ENCODE assay signal across 13 mouse cellular contexts in genomic region chr5:112419535-112419934, GRCm38 (mm10). TPM values are rescaled to one million over a fixed set of nuclear protein-coding genes. Genes with fewer than 3 reads are reported as not detected.
DNase-seq lines count a peak whose midpoint lies in the region; ATAC-seq lines count a peak whose summit lies in the region.
"Had no signal": no experiment of that assay in that cellular context is flagged by ENCODE, and none has a peak within 500 bp of the region (broad histone marks: within the 10 kb centered on the region; RNA-seq: fewer than 3 reads in every experiment).

No protein-coding gene starts in this region.

- peaks cover 40% of the 10 kb centered on the region for H3K27me3 ChIP-seq in midbrain, embryonic 10.5 days (ENCODE audit: low read depth, poor library complexity, severe bottlenecking)
- no peaks in the 10 kb centered on the region for H3K27me3 ChIP-seq in midbrain, embryonic 16.5 days (ENCODE audit: control insufficient read depth, insufficient read depth, low read depth, low read length)
- H3K27me3 ChIP-seq in embryonic facial prominence, embryonic 10.5 days (replicated peaks; ENCODE audit: low read depth, poor library complexity, severe bottlenecking) = peaks cover 29% of the 10 kb centered on the region
- H3K27me3 ChIP-seq in hindbrain, embryonic 15.5 days = no peaks in the 10 kb centered on the region
- no peaks in the 10 kb centered on the region for H3K27me3 ChIP-seq in stomach, embryonic 14.5 days (ENCODE audit: control insufficient read depth, insufficient read depth, low read length)

- peak; percentile 43 for DNase-seq in midbrain, embryonic 10.5 days (ENCODE audit: low spot score)
- peak; percentile 63 for DNase-seq in embryonic facial prominence, embryonic 10.5 days (ENCODE audit: low spot score)
- DNase-seq in layer of hippocampus, adult 18-20 months (ENCODE audit: low spot score in 2 of 2) = no peak
- DNase-seq: gastrocnemius, postnatal 14 days had no signal

- 31% methylated on average over 12 of the region's 12 CpGs for WGBS in midbrain, embryonic 10.5 days
- 36% methylated on average over 12 of the region's 12 CpGs for WGBS in midbrain, embryonic 16.5 days
- WGBS in embryonic facial prominence, embryonic 10.5 days = 34% methylated on average over 12 of the region's 12 CpGs
- 26% methylated on average over 12 of the region's 12 CpGs for WGBS in hindbrain, embryonic 15.5 days
- 26% methylated on average over 12 of the region's 12 CpGs for WGBS in stomach, embryonic 14.5 days

- no peak for ATAC-seq in midbrain, embryonic 16.5 days
- no peak for ATAC-seq in hindbrain, embryonic 15.5 days (ENCODE audit: low FRiP score, low read depth)
- no peak for ATAC-seq in stomach, embryonic 14.5 days (ENCODE audit: insufficient number of reproducible peaks, insufficient read depth, low FRiP score, low read depth)
- no peak for ATAC-seq in megakaryocyte, adult 5-6 weeks (ENCODE audit: poor library complexity, severe bottlenecking)

- H3K4me3 ChIP-seq in midbrain, embryonic 10.5 days = peak overlapping the region; percentile 18; the same call in 1 of the 2 replicates
- no peak overlapping the region for H3K4me3 ChIP-seq in midbrain, embryonic 16.5 days (ENCODE audit: low read depth, low read length)
- no peak overlapping the region for H3K4me3 ChIP-seq in embryonic facial prominence, embryonic 10.5 days
- no peak overlapping the region for H3K4me3 ChIP-seq in hindbrain, embryonic 15.5 days
- no peak overlapping the region for H3K4me3 ChIP-seq in stomach, embryonic 14.5 days (ENCODE audit: low read depth, low read length)
- H3K4me3 ChIP-seq: liver, embryonic 15.5 days had no signal

- H3K27ac ChIP-seq in midbrain, embryonic 10.5 days (replicated peaks) = no peak overlapping the region
- no peak overlapping the region for H3K27ac ChIP-seq in midbrain, embryonic 16.5 days (ENCODE audit: low read length)
- H3K27ac ChIP-seq in embryonic facial prominence, embryonic 10.5 days (replicated peaks) = no peak overlapping the region
- H3K27ac ChIP-seq in hindbrain, embryonic 15.5 days (replicated peaks) = no peak overlapping the region
- H3K27ac ChIP-seq in stomach, embryonic 14.5 days (ENCODE audit: low read length) = no peak overlapping the region
- H3K27ac ChIP-seq: liver, embryonic 15.5 days had no signal

- H3K36me3 ChIP-seq in midbrain, embryonic 10.5 days = no peaks in the 10 kb centered on the region
- H3K36me3 ChIP-seq in midbrain, embryonic 16.5 days (ENCODE audit: control insufficient read depth, insufficient read depth, low read length) = peaks cover 5% of the 10 kb centered on the region
- H3K36me3 ChIP-seq in embryonic facial prominence, embryonic 10.5 days (replicated peaks) = no peaks in the 10 kb centered on the region
- H3K36me3 ChIP-seq in hindbrain, embryonic 15.5 days = peaks cover 21% of the 10 kb centered on the region
- no peaks in the 10 kb centered on the region for H3K36me3 ChIP-seq in stomach, embryonic 14.5 days (ENCODE audit: control insufficient read depth, insufficient read depth, low read length)
- H3K36me3 ChIP-seq: liver, embryonic 15.5 days had no signal

- peaks cover 58% of the 10 kb centered on the region for H3K4me1 ChIP-seq in midbrain, embryonic 10.5 days
- peaks cover 20% of the 10 kb centered on the region for H3K4me1 ChIP-seq in midbrain, embryonic 16.5 days (ENCODE audit: control insufficient read depth, insufficient read depth, low read length)
- H3K4me1 ChIP-seq in embryonic facial prominence, embryonic 10.5 days = peaks cover 13% of the 10 kb centered on the region
- H3K4me1 ChIP-seq in hindbrain, embryonic 15.5 days (replicated peaks) = peaks cover 20% of the 10 kb centered on the region
- no peaks in the 10 kb centered on the region for H3K4me1 ChIP-seq in stomach, embryonic 14.5 days (ENCODE audit: control insufficient read depth, insufficient read depth, low read length)
- H3K4me1 ChIP-seq: liver, embryonic 15.5 days had no signal

- H3K4me2 ChIP-seq in midbrain, embryonic 16.5 days (ENCODE audit: low read length) = no peak overlapping the region
- peak overlapping the region; percentile 11; the same call in 1 of the 2 replicates for H3K4me2 ChIP-seq in hindbrain, embryonic 15.5 days
- 0 out of 2 replicates have a peak overlapping the region, but pooled peaks have one; percentile 12 for H3K4me2 ChIP-seq in stomach, embryonic 14.5 days (replicated peaks; ENCODE audit: low read depth, low read length)
- H3K4me2 ChIP-seq: liver, embryonic 15.5 days had no signal

- no peaks in the 10 kb centered on the region for H3K9me3 ChIP-seq in midbrain, embryonic 10.5 days (replicated peaks)
- no peaks in the 10 kb centered on the region for H3K9me3 ChIP-seq in midbrain, embryonic 16.5 days (replicated peaks; ENCODE audit: control insufficient read depth, low read length, poor library complexity, severe bottlenecking)
- no peaks in the 10 kb centered on the region for H3K9me3 ChIP-seq in embryonic facial prominence, embryonic 10.5 days
- no peaks in the 10 kb centered on the region for H3K9me3 ChIP-seq in hindbrain, embryonic 15.5 days
- no peaks in the 10 kb centered on the region for H3K9me3 ChIP-seq in stomach, embryonic 14.5 days (ENCODE audit: control insufficient read depth, low read depth, low read length)
- H3K9me3 ChIP-seq: liver, embryonic 15.5 days had no signal

- H3K9ac ChIP-seq in midbrain, embryonic 16.5 days (ENCODE audit: low read depth, low read length) = no peak overlapping the region
- H3K9ac ChIP-seq in hindbrain, embryonic 15.5 days = no peak overlapping the region
- no peak overlapping the region for H3K9ac ChIP-seq in stomach, embryonic 14.5 days (replicated peaks; ENCODE audit: low read depth, low read length)
- H3K9ac ChIP-seq: liver, embryonic 15.5 days had no signal

RNA-seq across cellular contexts. Expression of gene Asphd2, which starts 24.9 kb away (rescaled TPM):
- polyA plus RNA-seq in midbrain, embryonic 10.5 days (2016; fragmentation: Nextera tagmentation; extraction: Ambion mirVana) = 17.7 and 22.0 TPM in 2 replicates
- polyA plus RNA-seq in midbrain, embryonic 16.5 days (2015; fragmentation: Nextera tagmentation; extraction: Ambion mirVana) = 58.8 and 66.2 TPM in 2 replicates
- polyA plus RNA-seq in embryonic facial prominence, embryonic 10.5 days (2016; fragmentation: Nextera tagmentation; extraction: Ambion mirVana) = 23.7 and 27.3 TPM in 2 replicates
- 104 and 106 TPM in 2 replicates for polyA plus RNA-seq in hindbrain, embryonic 15.5 days (2015; fragmentation: Nextera tagmentation; extraction: Ambion mirVana)
- polyA plus RNA-seq in stomach, embryonic 14.5 days (2014; fragmentation: Nextera tagmentation; extraction: Ambion mirVana) = 6.4 and 7.5 TPM in 2 replicates
- not detected in 2 replicates for total RNA-seq in megakaryocyte, adult 5-6 weeks (2015)
- total RNA-seq in megakaryocyte, adult 5-6 weeks (2017) = not detected in 2 replicates
- 100 to 1,000 TPM; 212 to 229 TPM for total RNA-seq in layer of hippocampus, adult 18-20 months (2021)
- total RNA-seq: monocyte, adult 5-6 weeks had no signal

RNA-seq across cellular contexts. Expression of gene Gm6588, which starts 29.7 kb away (rescaled TPM):
- 0.06 and 0.12 TPM in 2 replicates for polyA plus RNA-seq in midbrain, embryonic 10.5 days (2016; fragmentation: Nextera tagmentation; extraction: Ambion mirVana)
- 1.0 and 1.6 TPM in 2 replicates for polyA plus RNA-seq in midbrain, embryonic 16.5 days (2015; fragmentation: Nextera tagmentation; extraction: Ambion mirVana)
- not detected in 2 replicates for polyA plus RNA-seq in embryonic facial prominence, embryonic 10.5 days (2016; fragmentation: Nextera tagmentation; extraction: Ambion mirVana)
- polyA plus RNA-seq in hindbrain, embryonic 15.5 days (2015; fragmentation: Nextera tagmentation; extraction: Ambion mirVana) = 0.63 and 1.0 TPM in 2 replicates
- not detected in 2 replicates for polyA plus RNA-seq in stomach, embryonic 14.5 days (2014; fragmentation: Nextera tagmentation; extraction: Ambion mirVana)
- total RNA-seq in megakaryocyte, adult 5-6 weeks (2015) = not detected in 2 replicates
- not detected in 2 replicates for total RNA-seq in megakaryocyte, adult 5-6 weeks (2017)
- total RNA-seq in layer of hippocampus, adult 18-20 months (2021) = not detected
- total RNA-seq: gastrocnemius, postnatal 14 days; left cerebral cortex, adult 18-20 months; monocyte, adult 5-6 weeks had no signal
- polyA plus RNA-seq: heart, postnatal 0 days; kidney, embryonic 16.5 days; liver, embryonic 15.5 days had no signal

Comparison
In these comparisons a context has a peak if more than half of its experiments do, and no peak if none do; other contexts are left out.
1. DNase-seq: peak in midbrain, embryonic 10.5 days (single experiment) and embryonic facial prominence, embryonic 10.5 days (single experiment); none in layer of hippocampus, adult 18-20 months (0 of 2).